Mouse (Mus musculus) ES-CJ7 (cell line): ENCODE measurements around the gene Zc3h7a.
"Not testable (repeated sequence)": the region's sequence is repeated elsewhere in the genome, so short reads cannot be mapped to it uniquely, and the experiment has no call there.

Source experiments
- DNase-seq: peaks from one replicate; pipeline ENCODE4 v3.0.0; 2011; ENCODE audit warnings: low read depth, low spot score

Gene Zc3h7a

DNA sequence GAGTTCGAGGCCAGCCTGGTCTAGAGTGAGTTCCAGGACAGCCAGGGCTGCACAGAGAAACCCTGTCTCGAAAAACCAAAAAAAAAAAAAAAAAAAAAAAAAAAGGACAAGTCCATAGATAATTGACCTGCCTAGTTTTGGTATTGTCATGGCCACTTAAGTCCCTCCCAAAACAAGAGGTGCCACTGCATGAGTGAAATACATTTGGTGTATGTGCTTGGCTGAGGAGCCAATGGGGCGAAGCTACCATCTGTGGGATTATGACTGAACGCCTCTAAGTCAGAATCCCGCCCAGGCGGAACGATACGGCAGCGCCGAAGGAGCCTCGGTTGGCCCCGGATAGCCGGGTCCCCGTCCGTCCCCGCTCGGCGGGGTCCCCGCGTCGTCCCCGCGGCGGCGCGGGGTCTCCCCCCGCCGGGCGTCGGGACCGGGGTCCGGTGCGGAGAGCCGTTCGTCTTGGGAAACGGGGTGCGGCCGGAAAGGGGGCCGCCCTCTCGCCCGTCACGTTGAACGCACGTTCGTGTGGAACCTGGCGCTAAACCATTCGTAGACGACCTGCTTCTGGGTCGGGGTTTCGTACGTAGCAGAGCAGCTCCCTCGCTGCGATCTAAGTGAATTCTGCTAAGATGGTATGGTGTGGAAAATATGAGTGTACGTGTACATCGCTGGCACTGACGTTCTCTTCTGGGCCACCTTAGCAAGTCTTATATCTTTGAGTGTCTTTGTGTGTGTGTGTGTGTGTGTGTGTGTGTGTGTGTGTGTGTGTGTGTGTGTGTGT is 32.3 kb downstream of the Zc3h7a start:
- not testable (repeated sequence) for DNase-seq

DNA sequence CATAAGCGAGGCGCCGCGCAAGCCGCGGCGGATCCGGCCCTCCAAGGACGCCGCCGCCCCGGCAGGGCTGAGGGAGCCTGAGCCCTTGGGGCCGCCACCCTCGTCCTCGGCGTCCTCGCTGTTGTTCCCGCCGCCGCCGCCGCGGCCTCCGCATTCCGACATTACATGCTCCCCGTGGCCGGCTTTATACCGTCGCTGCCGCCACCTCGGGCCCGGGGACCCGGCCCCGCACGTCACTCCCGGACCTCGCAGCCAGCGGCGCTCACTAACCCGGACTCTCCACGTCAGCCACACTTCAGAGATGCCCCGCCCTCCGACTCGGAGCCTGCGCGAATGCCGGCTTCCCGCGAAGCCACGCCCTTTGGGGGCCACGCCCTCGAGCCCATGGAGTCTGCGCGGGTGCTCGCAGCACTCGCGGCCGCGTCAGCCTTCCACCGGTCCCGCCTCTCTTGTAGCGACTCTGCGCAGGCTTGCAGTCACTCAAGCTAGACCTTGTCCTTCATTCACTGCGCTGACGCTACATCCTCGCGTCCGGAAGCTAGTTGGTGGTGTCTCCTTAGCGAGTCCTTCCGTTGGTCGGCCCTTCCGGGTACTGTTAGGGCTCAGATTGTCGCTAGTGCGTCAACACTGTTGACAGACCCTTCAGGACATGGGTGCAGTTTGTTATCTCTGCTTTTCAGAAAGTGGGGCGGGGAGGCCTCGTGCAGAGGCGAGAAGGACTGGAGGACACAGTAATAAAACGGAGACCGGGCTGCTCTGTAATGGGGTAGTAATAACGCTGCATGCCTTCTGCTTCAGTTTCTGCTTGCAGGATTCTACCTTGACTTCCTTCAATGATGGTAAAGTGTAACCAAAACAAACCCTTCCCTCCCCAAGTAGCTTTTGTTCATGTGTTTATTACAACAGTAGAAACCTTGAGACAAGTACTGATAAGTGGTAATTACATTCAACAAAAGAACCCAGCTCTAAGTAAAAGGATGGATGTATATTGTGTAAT is 41.5 kb downstream of the Zc3h7a start, which contains the start of gene Txndc11:
Txndc11 (minus strand) TSS at position 303 of the 997 bp plus-strand sequence.
- peak; percentile 96 for DNase-seq

DNA sequence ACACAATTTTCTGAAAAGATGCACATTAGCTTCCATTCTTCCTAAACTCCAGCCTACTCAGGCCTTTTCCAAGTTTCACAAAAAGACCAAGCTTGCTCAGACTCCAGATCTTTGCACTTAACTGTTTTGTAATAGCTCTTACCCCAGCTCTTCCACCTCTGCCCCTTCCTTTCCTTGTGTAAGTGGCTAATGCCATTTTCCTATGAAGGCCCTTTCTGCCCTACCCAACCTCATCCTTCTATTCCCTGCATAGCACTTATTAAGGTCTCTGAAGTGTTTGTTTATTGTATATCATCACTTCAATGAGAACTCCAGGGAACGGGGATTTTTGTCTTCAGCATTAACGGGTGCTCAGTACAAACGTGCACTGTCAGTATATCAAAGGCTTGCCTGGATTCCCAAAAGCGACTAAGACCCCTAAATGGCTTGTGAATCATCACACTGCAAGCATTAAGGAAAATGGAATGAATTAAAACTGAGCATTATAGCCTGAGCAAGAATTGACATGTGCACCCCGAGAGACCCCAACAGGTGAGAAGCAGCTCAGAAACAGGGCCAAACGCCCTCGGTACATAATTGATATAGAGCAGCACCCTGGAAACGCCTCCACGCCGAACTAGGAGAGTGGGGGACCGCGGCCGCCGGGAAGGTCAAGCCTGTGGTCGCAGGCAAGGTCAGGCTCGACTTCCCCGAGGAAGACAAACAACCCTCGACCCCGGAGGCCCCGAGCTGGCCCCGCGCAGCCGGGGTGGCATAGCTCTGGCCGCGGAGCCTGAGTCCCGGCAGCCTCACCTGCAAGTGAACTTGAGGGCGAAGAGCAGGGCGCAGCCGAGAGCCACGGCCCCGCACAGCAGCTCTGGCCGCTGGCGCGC is 42.5 kb downstream of the Zc3h7a start:
- DNase-seq = no peak

DNA sequence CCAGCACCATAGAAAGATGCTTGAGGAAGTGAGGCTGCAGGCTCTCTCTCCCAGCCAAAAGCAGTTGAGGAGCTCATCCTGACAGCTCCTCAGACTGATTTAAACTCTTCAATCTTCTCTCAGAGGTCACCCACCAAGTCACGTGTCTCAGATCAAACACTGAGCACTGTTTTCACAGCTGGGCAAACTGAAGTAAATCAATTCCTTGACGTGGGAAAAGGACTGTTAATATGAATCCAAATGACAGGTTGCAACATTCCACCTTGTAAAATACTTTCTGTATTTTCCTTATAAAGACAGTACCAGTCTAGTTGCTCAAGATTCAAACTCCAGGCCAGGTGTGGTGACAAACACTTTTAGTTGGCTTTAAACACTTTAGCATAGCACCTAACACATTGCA is 43.4 kb downstream of the Zc3h7a start:
- no peak for DNase-seq

DNA sequence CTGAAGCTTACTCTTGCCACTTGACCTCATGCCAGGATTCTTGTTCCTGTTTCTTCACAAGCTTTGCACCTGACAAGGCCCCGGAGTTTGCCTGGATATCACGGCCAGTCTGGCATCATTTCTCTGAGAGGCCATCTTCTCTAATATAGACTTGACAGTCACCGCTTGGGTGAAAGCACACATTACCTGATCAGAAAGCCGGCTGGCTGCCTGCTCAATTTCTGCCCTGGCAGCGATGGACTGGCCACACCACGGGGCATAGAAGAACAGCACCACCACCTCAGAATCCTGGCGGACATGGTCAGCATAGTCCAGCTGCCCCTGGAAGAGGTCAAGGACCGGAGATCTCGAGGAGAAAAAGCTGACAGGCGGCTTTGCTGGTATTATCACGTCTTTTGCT is 47.9 kb downstream of the Zc3h7a start:
- no peak for DNase-seq

DNA sequence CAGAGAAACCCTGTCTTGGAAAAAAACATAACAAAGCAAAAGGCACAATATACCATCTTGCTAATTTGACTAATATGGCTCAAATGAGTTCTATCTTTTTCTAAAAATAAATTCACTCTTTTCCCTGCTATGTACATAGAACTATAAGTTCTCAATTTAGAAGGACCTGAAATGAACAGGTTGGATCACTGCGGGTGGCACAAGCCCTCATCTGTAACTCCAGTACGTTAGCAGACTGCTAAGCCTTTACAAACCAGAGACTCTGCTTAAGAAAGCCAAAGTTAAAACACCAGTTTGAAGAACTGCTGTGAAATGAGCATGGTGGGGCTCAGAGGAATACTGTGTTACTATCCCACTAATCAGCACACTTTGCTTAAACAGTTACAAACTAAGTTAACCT is 50.8 kb downstream of the Zc3h7a start:
- DNase-seq = no peak

DNA sequence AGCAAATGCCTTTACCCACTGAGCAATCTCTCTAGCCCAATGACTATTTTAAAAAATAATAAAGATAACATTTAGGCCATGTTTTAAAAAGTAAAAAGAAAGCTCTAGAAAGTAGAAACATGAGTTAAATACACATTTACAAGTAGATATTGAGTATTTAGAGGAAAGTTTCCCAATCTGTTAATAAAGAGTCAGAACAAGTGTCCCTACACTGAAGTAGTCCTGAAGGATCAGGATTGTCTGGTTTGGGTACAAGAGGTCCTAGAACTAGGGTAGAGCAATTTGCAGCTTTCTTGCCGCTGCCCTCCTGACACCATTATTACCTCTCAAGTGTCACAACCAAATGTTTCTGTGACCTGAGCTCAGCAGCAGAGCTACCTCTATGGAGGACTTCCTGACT is 52.1 kb downstream of the Zc3h7a start:
- no peak for DNase-seq

DNA sequence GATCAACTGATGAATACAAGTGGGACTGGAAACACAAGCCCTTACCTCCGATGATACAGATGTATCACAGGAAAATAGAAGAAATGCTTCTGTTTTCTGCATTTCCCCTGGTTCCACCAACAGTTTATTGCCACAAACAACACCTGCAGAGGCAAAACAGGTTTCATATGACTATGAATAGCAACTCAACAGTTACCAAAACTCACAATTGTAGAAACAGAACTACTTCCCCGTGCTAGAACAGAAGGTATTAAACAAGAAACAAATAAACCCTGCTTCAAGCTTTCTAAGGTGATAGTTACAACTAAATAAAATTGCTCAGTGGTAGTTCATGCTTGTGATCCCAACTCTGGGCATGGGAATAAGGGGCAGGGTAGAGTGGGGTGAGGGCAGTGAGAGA is 53.6 kb downstream of the Zc3h7a start:
- no peak for DNase-seq

DNA sequence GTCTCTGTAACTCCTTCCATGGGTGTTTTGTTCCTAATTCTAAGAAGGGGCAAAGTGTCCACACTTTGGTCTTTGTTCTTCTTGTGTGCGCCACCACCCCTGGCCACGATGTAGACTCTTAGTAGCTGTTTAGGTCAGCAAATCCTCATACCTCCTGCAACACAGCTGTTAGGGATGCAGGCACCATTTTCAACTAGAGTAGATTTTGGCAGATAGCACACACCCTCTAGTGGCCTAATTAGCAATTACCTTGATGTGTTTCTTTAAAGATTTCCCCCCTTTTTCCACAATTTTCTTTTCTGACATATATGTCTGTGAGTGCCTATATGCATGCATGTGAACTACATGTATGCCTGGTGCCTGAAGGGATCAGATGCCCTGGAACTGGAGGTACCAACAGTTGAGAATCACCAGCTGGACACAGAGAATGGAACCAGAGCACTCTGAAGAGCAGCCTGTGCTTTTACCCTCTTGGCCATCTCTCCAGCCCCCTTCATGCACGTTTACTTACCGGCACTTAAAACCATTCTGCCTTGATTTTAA is 66.9 kb downstream of the Zc3h7a start:
- DNase-seq = peak; percentile 25

DNA sequence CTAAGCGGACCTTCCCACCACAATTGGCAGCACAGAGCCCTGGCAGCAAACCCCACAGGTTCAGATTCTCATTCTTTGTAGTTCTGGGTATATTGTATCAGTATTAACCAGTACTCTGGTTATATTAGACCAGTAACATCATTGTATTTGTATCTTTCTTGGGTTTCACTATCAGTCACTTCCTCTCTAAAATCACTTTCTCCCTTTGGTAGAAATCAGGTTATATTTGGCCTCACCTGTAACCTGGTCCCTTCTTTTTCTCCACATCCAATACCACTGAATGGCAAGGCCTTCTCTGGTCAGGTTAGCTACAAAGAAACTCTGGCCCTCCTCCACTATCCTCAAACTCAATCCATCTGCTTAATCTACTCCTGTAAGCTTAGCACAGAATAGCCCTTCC is 71.3 kb downstream of the Zc3h7a start:
- no peak for DNase-seq

DNA sequence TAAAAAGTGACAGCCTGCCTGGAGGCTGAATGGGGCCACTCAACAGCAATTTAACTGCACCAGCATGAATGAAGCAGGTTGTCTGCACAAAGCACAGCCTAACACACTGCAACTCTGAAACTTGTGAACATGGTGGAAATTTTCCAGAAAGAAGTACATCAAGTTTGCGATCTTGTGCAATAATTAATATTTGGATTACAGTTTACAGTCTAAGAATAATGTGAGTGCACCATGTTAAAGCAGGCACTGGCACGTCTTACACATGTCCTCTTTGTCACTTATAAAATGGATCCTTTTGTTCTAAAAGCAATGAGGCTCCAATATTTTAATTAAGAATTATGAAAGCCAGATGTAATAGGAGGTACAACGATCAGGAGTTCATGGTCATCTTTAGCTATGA is 78.9 kb downstream of the Zc3h7a start:
- no peak for DNase-seq

DNA sequence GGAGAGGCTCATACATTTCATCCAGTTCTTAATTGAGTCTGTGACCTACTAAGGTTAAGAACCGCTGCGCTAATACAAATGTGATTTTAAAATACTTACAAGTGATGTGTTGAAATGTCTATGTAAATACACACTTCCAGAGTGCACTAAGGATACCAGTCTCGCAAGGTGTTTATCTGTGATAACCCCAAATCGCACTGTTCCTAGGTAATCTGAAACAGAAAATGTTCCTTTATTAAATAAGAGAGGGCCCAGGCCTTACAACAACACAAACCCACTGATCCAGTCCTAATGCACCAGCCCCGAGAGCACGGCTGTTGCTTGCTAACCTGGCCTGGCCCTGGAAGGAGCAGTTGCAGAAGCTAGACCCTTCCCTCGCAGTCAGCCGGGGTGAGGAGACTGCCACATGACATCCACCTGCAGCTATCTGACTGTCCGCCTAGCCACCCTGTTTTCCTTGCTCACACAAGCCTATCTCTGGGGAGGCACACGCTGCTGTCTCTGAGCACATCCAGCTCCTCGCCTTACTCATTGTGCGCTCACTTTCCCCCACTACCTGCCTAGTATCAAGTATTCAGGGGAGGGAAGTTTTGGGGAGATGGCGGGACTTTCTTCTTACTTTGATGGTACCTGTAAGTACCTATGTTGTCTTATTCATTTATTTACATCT is 82.3 kb downstream of the Zc3h7a start:
- DNase-seq = no peak

DNA sequence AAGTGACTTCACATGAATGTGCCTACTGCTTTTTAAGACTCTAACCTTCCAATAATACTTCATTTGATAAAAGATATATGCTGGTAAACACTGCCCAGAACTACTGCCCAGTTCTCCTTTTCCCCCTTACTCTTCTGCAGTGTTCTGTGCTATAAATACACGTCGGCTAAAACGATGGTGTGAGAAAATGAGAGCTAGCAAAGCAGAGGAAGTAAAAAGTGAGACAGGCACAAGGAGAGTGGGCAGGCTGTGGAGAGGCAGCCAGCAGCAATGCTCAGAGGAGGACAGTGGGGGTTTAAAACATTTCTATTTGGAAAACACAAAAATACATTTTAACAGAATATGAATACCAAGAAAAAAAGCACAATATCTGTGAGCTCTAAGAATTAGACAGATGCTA is 83.7 kb downstream of the Zc3h7a start:
- DNase-seq = no peak

DNA sequence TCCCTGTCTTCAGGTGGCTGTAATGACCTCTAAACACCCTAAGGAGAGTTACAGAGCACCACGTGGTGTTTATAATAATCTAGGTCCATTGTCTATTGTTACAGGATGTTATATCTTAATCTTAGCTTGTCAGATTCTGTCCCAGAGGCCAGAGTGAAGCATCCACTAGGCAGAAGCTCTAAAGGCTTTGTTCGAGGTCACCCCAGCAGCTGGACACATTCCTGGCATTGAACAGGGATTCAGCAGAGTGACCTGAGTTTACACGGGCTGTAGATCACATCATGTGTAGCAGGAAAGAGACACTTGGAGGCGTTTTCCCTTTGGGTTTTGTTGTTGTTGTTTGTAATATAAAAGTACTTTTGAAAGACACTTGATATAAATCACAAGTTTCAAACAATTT is 84.1 kb downstream of the Zc3h7a start:
- no peak for DNase-seq

DNA sequence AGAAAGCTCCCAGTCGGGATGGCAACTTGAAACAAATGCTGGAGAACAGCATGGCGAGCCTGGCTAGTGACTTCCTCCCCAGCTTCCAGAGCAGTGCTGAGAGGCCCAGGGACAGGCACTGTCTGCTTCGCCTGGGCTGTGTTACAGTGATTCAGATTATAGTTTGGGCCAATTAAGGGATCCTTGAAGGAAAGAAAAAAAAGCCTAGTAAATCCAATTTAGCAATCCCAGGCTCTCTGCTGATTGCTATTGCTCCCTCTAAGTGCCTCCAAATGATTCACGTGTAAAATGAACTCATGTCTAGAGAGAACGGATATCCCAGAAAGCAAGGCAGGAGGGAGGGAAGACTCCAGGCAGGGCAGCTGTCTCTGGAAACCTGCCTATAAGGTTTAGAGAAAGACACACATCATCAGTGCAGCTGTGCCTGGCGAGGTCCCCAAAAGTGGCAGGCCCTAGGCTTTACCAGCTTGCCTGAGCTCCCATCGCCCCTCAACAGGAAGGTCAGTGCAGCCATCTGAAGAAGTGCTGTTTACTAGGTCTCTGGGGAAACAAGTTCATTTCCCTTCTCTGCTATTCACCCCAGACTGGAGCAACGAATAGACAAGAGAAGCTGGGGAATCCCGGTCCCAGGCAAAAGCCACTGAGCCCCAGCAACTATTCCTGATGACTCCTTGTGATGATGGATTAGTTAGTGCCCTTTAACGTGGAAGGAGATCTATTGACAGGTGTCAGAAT is 85.2 kb downstream of the Zc3h7a start:
- no peak for DNase-seq

DNA sequence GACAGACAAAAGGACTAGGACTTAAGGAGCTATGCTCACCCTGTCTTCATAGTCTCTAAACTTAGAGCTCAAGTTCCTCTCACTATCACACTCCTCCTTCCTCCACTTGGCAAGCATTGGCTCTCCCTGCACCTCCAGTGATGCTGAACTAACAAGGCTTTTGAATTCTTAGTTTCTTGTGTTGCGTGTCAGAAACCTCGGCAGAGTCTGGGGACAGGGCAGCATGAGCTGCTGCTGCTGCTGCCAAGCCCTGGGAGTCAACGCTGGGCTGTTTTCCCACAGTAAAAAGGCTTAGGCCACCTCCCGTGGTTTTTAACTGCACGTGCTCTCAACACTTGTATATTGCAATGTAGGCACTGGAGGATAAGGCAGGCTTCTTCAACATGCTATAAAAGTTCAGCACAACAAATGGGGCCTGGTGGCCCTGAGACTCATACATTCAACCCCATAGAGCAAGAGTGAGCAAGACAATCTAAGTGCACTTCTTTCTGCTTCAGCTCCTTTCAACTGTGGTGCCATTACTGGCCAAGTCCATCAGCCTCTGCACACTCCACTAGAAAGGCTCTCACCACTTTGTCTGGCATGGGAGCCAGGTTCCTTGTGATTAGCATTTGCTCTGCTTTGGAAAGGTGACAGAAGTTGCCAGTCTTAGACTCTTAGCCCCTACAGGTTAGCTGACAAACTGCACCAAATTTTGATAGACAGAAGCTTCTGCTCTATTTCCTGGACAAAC is 89.2 kb downstream of the Zc3h7a start:
- DNase-seq = no peak
